Mouse (Mus musculus) forebrain, embryonic 13.5 days (tissue): Measurements from ENCODE around the gene Fam228b. TPM values are rescaled to one million over a fixed set of nuclear protein-coding genes. Genes with fewer than 3 reads are reported as not detected.

ENCODE experiments used
- ATAC-seq: fragments of 200-750 bp; cut with Nextera tagmentation; 2 replicates; pipeline ENCODE4 v1.8.0; 2017
- H3K27ac ChIP-seq: fragments of 300-500 bp; sonication (generic); 2 replicates; pipeline ENCODE4 v1.5.1; 2015; ENCODE audit warnings: inconsistent platforms, mild to moderate bottlenecking, moderate library complexity
- H3K27me3 ChIP-seq: fragments of 300-500 bp; sonication (generic); 2 replicates; pipeline ENCODE4 v1.6.1; 2015; ENCODE audit warnings: mild to moderate bottlenecking, inconsistent platforms
- H3K36me3 ChIP-seq: fragments of 300-500 bp; sonication (generic); 2 replicates; pipeline ENCODE4 v1.6.1; 2015; ENCODE audit warnings: mild to moderate bottlenecking, inconsistent platforms; ENCODE audit not compliant: poor library complexity, severe bottlenecking
- H3K4me1 ChIP-seq: fragments of 300-500 bp; sonication (generic); 2 replicates; pipeline ENCODE4 v1.6.1; 2015; ENCODE audit warnings: inconsistent platforms
- H3K4me2 ChIP-seq: fragments of 300-500 bp; sonication (generic); 2 replicates; pipeline ENCODE4 v1.6.1; 2015; ENCODE audit warnings: inconsistent platforms, mild to moderate bottlenecking, moderate library complexity
- H3K4me3 ChIP-seq: fragments of 300-500 bp; sonication (generic); 2 replicates; pipeline ENCODE4 v1.5.1; 2015; ENCODE audit warnings: mild to moderate bottlenecking, inconsistent platforms
- H3K9ac ChIP-seq: fragments of 300-500 bp; sonication (generic); 2 replicates; pipeline ENCODE4 v1.6.1; 2015; ENCODE audit warnings: mild to moderate bottlenecking, inconsistent platforms
- H3K9me3 ChIP-seq: fragments of 300-500 bp; sonication (generic); replicated peaks from 2 replicates; pipeline ENCODE4 v1.6.1; 2016; ENCODE audit warnings: inconsistent platforms
- WGBS: fragments of 180-500 bp; shearing (Covaris S2); methylation state at CpG from one replicate; pipeline ENCODE4 v1.1.7; 2015; 5-methylcytosine and 5-hydroxymethylcytosine counted together
- polyA plus RNA-seq: library from polyadenylated mRNA; unstranded; fragments of >200 nt; fragmentation: Nextera tagmentation; extraction: Ambion mirVana; gene quantifications from 2 replicates; pipeline ENCODE4 v1.2.1, GENCODE M21; 2015

Gene Fam228b
- polyA plus RNA-seq, 1 experiment from 2014 or later = 4.3 TPM

DNA sequence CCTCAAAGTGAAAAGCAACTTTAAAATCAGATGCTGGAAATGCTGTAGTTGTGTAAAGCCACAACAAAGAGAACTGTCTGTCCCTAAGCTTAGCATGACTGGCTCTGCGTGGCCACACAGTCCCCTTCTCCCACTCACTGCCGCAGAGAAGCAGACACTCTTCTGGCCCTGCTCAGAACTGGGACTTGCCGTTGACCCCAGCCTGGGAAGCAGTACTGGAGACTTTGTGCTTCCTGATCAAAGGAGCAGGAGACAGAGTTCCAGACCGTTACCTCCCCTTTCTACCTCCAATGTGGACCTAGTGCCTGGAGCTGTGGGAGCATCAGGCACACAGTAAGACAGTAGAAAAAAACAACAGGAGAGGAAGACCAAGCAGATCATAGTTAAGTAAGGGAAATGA, 36.7 kb downstream of the Fam228b start:
- whole genome bisulfite sequencing = 70% methylated on average over 4 of the region's 4 CpGs
- H3K27me3 ChIP-seq = no peaks in the 10 kb centered on the region

DNA sequence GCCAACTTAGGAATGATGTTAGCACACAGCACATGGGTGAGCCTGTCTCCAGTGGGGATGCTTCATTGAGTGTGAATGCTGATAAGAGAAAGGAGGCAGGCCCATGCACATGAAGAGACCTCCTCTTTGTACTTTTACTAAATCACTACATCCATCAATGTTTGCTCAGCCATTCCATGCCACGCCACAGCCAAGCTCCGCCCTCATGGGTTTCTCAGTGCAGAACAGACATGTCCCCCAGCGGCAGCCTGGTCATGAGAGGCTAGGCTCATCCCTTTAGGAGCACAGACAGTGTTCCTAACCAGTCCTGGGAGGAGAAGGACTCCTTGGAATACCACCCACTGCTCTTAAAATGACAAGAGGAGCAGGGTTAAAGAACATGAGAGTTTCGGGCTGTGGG, 37.4 kb downstream of the Fam228b start:
- no peaks in the 10 kb centered on the region for H3K36me3 ChIP-seq
- H3K9ac ChIP-seq = no peak overlapping the region
- H3K4me2 ChIP-seq = no peak overlapping the region
- H3K27me3 ChIP-seq = no peaks in the 10 kb centered on the region
- H3K4me3 ChIP-seq = no peak overlapping the region
- H3K4me1 ChIP-seq = no peaks in the 10 kb centered on the region
- H3K9me3 ChIP-seq = 0 out of 2 replicates have a peak, but pooled peaks cover 2% of the 10 kb centered on the region
- 76% methylated on average over 4 of the region's 4 CpGs for WGBS
- no peak for ATAC-seq
- H3K27ac ChIP-seq = no peak overlapping the region

More for the DNA sequence above, 36.7 kb downstream of the Fam228b start:
- Histone ChIP-seq H3K9ac (no peak overlapping the region), H3K4me3 (no peak overlapping the region), H3K4me2 (no peak overlapping the region), H3K27ac (no peak overlapping the region), H3K9me3 (0 out of 2 replicates have a peak, but pooled peaks cover 2% of the 10 kb centered on the region), H3K4me1 (no peaks in the 10 kb centered on the region), H3K36me3 (no peaks in the 10 kb centered on the region)
- ATAC-seq = no peak

DNA sequence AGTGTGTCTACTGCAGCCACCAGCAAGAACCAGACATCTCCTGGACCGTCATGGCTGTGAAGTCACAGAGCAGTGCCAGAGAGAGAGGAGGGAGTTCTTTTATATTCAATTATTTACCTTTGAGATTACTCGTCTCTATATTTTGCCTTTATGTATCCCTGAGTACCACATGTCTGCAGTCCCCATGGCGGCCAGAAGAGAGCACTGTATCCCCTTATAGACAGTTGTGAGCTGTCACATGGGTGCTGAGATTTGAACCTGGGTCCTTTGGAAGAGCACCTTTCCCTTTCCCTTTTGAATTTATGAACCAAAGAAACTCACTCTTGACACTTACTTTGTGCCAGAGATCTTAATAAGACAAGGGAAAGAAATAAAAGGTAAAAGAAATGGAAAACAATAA, 39.9 kb downstream of the Fam228b start:
- 88% methylated on average over 3 of the region's 3 CpGs for WGBS
- no peaks in the 10 kb centered on the region for H3K4me1 ChIP-seq
- no peak for ATAC-seq

DNA sequence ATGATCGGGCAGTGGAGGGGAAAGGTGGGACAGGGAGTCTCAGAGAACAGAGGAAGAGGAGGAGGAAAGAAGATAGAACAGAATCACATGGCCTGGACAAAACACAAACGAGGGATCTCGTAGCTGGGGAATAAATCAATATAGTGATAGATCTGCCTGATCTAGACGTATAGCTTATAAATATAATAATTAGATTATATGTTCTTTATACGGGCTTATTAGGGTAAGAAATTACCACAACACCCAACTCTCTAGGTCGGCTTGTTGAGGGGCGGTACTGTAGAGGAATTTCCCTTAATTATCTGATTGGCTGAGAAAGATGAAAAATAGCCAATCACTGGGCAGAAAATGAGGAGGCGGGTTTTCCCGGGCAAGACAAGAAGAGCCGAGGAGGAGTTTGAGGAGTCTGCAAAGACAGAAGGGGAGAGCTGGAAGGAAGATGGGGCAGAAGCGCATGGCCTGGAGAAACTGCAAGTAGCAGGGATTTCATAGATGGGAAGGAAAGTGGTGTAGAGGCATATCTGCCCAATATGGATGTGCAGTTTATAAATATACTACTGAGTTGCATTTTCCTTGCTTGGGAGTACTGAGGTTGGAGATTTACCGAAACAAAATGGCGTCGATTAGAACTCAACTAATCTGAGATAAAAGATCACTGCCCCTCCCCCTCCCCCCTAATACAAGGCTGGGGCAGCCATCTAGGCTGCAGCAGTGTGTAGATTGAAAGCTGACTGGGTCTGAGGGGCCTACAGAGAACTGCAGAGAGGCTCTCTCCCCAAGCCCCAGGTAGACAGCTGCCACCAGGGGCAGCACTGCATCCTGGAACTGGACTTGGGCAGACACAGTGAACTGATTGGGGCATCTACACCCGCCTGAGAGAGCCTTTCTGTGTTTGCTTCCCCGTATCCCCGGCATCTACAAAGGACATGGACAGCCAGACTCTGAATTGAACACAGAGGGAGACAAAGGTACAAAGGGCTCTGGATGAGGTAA, 49.0 kb downstream of the Fam228b start:
- Histone ChIP-seq H3K36me3 (no peaks in the 10 kb centered on the region), H3K4me3 (no peak overlapping the region), H3K4me2 (no peak overlapping the region), H3K4me1 (no peaks in the 10 kb centered on the region), H3K9ac (no peak overlapping the region), H3K27me3 (no peaks in the 10 kb centered on the region), H3K9me3 (no peaks in the 10 kb centered on the region), H3K27ac (no peak overlapping the region)
- WGBS = 77% methylated on average over 17 of the region's 17 CpGs
- ATAC-seq = no peak

More for the DNA sequence above, 39.9 kb downstream of the Fam228b start:
- no peaks in the 10 kb centered on the region for H3K27me3 ChIP-seq
- H3K36me3 ChIP-seq = no peaks in the 10 kb centered on the region
- H3K4me3 ChIP-seq = no peak overlapping the region
- no peak overlapping the region for H3K9ac ChIP-seq
- 0 out of 2 replicates have a peak, but pooled peaks cover 2% of the 10 kb centered on the region for H3K9me3 ChIP-seq
- no peak overlapping the region for H3K4me2 ChIP-seq
- no peak overlapping the region for H3K27ac ChIP-seq

DNA sequence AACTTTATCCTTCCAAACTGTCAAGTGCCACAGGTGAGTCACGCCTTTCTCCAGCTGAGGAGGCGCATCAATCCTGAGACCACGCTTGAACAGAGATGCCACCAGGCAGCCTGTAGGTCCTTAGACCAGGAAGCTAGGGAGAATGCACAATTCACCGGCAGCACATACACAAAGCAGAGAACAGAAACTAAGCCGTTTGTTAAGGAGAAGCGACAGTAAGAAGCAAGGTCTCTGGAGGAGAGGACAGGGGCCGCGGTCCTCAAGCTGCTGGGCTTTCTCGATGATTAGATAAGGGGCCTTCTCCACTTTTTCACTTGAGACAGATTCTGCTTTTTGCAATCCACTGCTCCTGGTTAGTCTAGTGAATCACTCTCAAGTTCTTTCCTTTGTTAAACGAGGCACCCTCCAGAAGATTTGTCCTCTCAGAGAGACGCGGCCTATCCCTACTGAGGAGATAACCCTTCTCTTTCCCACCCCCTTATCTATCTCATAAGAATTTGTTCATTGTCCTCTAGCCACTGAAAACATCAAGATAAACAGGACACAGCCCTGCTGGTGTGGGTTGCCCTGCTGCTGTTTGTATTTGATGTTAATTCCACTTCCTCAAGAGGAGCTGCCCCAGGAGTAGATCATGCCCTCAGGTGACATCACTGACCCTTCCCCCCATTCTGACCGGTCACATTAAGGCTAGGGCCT, 49.9 kb downstream of the Fam228b start:
- H3K27ac ChIP-seq = no peak overlapping the region
- WGBS = 88% methylated on average over 13 of the region's 13 CpGs
- H3K4me1 ChIP-seq = no peaks in the 10 kb centered on the region
- no peak overlapping the region for H3K4me3 ChIP-seq
- no peak for ATAC-seq
- H3K9me3 ChIP-seq = no peaks in the 10 kb centered on the region
- H3K27me3 ChIP-seq = no peaks in the 10 kb centered on the region
- no peaks in the 10 kb centered on the region for H3K36me3 ChIP-seq
- no peak overlapping the region for H3K4me2 ChIP-seq
- H3K9ac ChIP-seq = no peak overlapping the region

DNA sequence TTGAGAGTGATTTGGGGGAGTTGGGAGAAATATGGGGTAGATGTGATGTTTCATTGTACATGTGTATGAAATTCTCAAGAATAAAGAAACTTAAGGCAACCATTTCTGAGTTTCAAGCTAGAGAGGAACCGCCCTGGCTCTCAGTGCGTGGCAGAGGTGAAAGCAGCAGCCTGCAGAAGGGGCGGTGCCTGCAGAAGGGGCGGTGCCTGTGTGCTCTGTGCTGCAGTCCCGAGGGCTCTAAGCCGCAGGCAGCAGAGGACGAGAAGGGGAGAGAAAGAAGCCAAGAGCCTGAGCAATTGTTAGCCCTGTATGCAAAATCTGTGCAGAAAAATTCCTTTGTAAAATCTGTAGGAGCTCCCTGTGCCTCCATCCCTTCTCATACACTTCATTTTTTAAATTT, 51.6 kb downstream of the Fam228b start:
- no peaks in the 10 kb centered on the region for H3K9me3 ChIP-seq
- no peaks in the 10 kb centered on the region for H3K4me1 ChIP-seq
- no peak overlapping the region for H3K27ac ChIP-seq
- peak overlapping the region; percentile 15; the same call in 1 of the 2 replicates for H3K4me2 ChIP-seq
- ATAC-seq = peak; percentile 70; the same call in 1 of the 2 replicates
- H3K27me3 ChIP-seq = no peaks in the 10 kb centered on the region
- H3K9ac ChIP-seq = no peak overlapping the region
- peaks cover 9% of the 10 kb centered on the region for H3K36me3 ChIP-seq
- 9% methylated on average over 7 of the region's 7 CpGs for WGBS
- no peak overlapping the region for H3K4me3 ChIP-seq

DNA sequence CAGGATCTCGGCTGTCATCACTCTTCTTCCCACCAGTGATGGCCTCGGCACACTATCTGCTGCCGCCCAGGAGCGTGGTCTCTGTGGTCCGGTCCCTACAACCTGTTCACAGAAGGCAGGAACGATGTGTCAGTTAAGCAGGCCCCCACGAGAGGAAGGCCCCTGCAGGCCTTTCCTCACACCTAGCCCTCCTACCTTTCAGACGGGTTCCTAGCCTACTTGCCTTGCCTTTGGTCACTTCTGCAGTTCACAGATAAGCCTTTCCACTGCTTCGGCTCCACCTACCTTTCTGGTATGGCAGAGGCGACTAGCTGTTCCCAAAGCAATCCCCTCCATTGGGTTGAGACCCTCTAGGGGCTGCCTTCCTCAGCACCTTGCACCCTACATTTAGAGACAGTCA, 53.5 kb downstream of the Fam228b start:
- Histone ChIP-seq H3K4me3 (no peak overlapping the region), H3K27ac (no peak overlapping the region), H3K36me3 (peaks cover 15% of the 10 kb centered on the region), H3K4me2 (no peak overlapping the region), H3K9ac (no peak overlapping the region), H3K9me3 (no peaks in the 10 kb centered on the region), H3K4me1 (no peaks in the 10 kb centered on the region), H3K27me3 (no peaks in the 10 kb centered on the region)
- WGBS = 92% methylated on average over 10 of the region's 10 CpGs
- no peak for ATAC-seq

DNA sequence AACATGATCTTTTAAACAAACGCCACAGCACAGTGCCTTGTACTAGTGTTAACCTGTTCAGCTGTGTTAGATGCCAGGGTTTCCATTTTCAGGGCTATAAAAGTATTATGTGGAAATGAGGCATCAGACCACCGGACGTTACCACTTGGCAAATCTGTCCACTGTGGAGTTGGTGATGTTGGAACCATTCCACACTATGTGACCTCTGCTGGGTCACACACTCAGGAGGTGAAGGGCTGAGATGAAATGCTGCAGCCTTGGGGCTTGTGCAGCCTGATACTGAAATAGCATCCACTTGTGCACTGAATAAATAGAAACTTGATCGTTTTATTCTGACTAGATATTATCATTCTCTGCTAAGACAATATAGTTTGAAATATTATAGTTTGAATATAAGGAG, 55.7 kb downstream of the Fam228b start:
- no peak overlapping the region for H3K27ac ChIP-seq
- no peak overlapping the region for H3K9ac ChIP-seq
- no peak for ATAC-seq
- no peak overlapping the region for H3K4me2 ChIP-seq
- H3K9me3 ChIP-seq = no peaks in the 10 kb centered on the region
- H3K27me3 ChIP-seq = no peaks in the 10 kb centered on the region
- H3K4me3 ChIP-seq = no peak overlapping the region
- H3K36me3 ChIP-seq = peaks cover 33% of the 10 kb centered on the region
- H3K4me1 ChIP-seq = no peaks in the 10 kb centered on the region
- 95% methylated on average over 4 of the region's 4 CpGs for WGBS

DNA sequence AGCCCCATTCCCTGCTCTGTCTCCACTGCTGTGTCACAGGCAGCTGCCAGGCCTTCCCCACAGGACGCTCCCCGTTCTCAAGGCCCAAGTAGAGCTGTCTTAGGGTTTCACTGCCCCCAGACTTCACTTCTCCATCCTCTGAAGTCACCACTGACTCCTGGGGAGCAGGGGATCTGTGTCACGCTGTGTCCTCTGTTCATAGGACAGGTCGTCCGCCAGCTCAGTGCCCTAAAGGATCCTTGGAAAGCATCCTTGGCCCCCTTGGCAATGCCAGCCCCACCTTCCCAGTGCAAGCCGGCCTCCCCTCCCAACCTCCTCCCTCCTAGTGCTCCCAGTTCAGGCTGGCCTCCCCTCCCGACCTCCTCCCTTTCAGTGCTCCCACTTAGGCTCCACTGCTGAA, 59.1 kb downstream of the Fam228b start:
- Histone ChIP-seq H3K27me3 (no peaks in the 10 kb centered on the region), H3K4me1 (no peaks in the 10 kb centered on the region), H3K4me2 (no peak overlapping the region), H3K4me3 (no peak overlapping the region), H3K27ac (no peak overlapping the region), H3K9me3 (no peaks in the 10 kb centered on the region), H3K36me3 (peaks cover 50% of the 10 kb centered on the region), H3K9ac (no peak overlapping the region)
- no peak for ATAC-seq
- 85% methylated on average over 7 of the region's 7 CpGs for WGBS

DNA sequence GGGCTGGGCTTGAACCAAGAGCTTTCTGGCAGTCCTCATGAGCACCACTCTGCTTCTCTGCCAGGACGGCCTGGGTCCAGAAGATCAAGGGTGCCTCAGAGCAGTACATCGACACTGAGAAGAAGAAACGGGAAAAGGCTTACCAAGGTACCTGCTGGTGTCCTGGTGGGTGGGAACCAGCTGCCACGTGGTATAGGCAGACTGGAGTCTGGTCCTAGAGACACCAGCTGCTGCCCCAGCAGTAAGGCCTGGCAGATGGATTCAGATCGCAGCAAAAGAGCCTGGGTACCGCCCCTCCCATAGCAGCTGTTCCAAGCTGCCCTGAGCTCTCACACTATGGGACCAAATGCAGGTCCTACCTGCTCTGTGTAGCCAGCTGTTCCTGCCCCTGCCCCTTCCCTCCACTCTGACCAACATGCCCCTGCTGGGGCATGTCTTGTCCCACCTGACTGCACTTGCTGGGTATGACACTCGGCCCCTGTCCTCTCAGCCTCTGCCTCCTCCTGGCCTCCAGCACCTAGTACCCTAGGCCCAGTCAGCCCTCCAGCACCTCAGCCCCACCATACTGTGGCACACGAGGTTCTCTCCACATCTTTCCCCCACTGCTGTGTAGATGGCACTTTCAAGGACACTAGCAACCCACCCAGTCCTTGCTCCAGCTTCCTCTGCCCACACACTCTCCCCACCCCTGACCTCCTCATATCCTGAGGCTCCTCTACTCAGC, 60.0 kb downstream of the Fam228b start:
- H3K4me2 ChIP-seq = no peak overlapping the region
- H3K27ac ChIP-seq = no peak overlapping the region
- no peak overlapping the region for H3K4me3 ChIP-seq
- peaks cover 50% of the 10 kb centered on the region for H3K36me3 ChIP-seq
- ATAC-seq = peak; percentile 65
- H3K9me3 ChIP-seq = no peaks in the 10 kb centered on the region
- no peaks in the 10 kb centered on the region for H3K27me3 ChIP-seq
- no peak overlapping the region for H3K9ac ChIP-seq
- H3K4me1 ChIP-seq = no peaks in the 10 kb centered on the region
- 78% methylated on average over 8 of the region's 8 CpGs for WGBS

DNA sequence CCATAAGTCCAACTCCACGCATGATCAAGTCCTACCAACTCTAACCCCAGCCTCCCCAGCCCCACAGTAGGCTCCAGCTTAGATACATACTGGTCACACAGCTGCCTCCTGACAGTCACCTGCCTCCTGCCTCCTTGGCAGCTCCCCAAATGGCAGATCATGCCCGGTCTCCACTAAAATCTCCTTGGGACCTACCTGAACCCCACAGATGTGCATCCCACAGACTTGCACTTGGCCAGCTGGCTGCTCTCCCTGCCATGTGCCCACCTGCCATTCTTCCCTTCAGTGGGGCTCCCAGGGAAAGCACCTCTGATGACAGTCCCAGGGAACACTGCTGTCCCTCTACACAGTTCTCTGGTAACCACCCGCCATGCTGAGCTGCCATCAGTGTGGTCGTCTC, 60.8 kb downstream of the Fam228b start:
- Histone ChIP-seq H3K4me3 (no peak overlapping the region), H3K27ac (no peak overlapping the region), H3K27me3 (no peaks in the 10 kb centered on the region), H3K9ac (no peak overlapping the region), H3K9me3 (no peaks in the 10 kb centered on the region), H3K4me1 (no peaks in the 10 kb centered on the region), H3K4me2 (no peak overlapping the region), H3K36me3 (peaks cover 48% of the 10 kb centered on the region)
- no peak for ATAC-seq
- 81% methylated on average over 4 of the region's 4 CpGs for WGBS
